Mouse (Mus musculus): ENCODE results near the gene Wdcp.

DNA sequence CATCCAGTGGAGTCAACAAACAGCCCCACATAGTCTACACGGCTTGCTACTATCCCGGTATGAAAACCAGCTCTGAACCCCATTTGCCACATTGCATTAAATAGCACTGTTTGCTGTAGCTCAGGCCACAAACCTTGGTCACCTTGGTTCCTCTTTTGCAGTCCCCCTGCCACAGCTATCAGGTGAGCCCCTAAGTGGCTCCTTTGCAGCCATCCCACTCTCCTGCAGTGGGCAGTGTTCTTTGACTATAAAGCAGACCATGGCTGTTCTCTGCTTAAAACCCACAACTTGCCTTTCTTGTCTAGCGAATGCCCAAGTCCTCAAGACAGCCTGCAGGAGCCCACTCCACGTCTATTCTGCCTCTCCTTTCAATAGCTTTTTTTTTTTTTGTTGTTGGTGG lies 29.2 kb downstream of the Wdcp start:
- peak; percentile 57 for TF ChIP-seq CTCF (IDR thresholded peaks at IDR 0.05; ENCODE audit: low read depth)
- TF ChIP-seq EP300 (IDR thresholded peaks at IDR 0.05; ENCODE audit: low read depth), result no peak
